Mouse (Mus musculus) gastrocnemius, adult 2 months (tissue): ENCODE measurements around the gene Cyp2d11. TPM values are rescaled to one million over a fixed set of nuclear protein-coding genes. Genes with fewer than 3 reads are reported as not detected.
A peak's percentile ranks its signal among the peaks of the same experiment; 100 is the strongest.
"Not testable (repeated sequence)": the region's sequence is repeated elsewhere in the genome, so short reads cannot be mapped to it uniquely, and the experiment has no call there.

ENCODE experiments used
- DNase-seq: peaks from one replicate; pipeline ENCODE4 v3.0.0; 2022
- H3K27ac ChIP-seq: fragments of 200-600 bp; 2 replicates; pipeline ENCODE4 v1.8.1; 2022; ENCODE audit warnings: mild to moderate bottlenecking
- H3K4me3 ChIP-seq: fragments of 200-600 bp; 2 replicates; pipeline ENCODE4 v1.8.1; 2022; ENCODE audit warnings: mild to moderate bottlenecking, moderate library complexity
- CTCF ChIP-seq: fragments of 200-600 bp; IDR thresholded peaks from 2 replicates; pipeline ENCODE4 v1.8.1; 2022; ENCODE audit warnings: antibody characterized with exemption, mild to moderate bottlenecking, moderate library complexity
- intact Hi-C: fragments of 180-260 bp; cut with DNase I; formaldehyde crosslinking; loops from one replicate; pipeline ENCODE4 v1.15.1; 2025
- total RNA-seq, 2 experiments: library from RNA; stranded (reverse); gene quantifications; 2 replicates each; pipeline ENCODE4 v1.2.3; 2021

Gene Cyp2d11
- total RNA-seq, 2 experiments from 2014 or later: not detected

DNA sequence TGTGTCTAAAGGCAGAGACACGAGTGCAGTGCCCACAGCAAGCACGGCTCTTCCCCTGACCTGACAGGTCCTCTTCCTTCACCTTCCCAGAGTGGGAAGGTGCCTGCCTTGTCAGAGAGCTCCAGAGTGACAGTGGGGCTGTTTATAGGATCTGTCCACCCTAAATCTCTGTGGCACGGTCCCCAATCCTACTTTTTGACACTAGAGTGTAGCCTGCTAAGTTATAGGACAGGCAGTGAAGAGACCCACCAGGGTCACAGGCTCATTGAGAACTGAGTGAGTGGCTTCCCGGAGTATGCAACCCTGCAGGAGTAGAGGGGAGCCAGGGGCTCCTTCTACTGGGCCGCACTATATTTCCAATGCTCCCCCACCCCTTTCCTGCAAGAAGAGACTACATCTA, 16.1 kb downstream of the Cyp2d11 start:
- DNase-seq: no peak
- TF ChIP-seq CTCF: no peak
- H3K27ac ChIP-seq: peak overlapping the region; percentile 96
- intact Hi-C loops: no loop called here
- H3K4me3 ChIP-seq: peak overlapping the region; percentile 88

DNA sequence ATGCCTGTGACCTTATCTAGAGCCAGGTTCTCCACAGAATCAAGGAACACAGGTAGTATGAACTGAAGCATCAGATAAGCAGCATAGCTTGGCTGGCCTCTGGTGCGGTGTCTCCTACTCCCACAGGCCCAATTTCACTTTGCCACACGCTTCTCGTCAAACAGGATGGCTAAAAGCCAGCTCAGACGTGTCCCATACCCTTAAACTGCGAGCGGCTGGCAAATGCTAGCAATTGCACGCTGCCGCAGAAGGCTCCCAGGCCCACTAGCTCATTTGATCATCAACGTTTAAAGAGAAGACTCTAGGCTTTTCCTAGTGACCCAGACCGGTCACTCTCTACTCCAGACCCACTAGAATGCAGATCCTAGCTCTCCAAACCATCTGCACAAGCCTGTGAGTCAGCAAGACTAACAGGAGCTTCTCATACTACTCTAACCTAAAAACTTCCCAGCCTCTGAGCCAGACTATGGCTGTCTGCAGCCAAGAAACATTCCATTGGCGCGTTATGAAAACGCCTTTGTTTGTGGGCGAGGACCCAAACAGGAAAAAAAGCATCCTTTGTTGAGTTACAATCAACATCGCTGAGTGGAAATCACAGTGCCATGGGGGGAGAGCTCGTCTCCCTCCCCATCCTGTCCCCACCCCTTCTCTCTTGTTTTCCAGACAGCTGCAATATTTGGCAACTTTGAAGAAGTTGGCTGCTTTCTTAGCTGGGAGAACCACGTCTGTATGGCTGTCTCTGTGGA, 17.3 kb downstream of the Cyp2d11 start:
- intact Hi-C loops: no loop called here
- TF ChIP-seq CTCF: no peak
- peak; percentile 75 for DNase-seq
- Histone ChIP-seq H3K4me3 (peak overlapping the region; percentile 88), H3K27ac (peak overlapping the region; percentile 96)

DNA sequence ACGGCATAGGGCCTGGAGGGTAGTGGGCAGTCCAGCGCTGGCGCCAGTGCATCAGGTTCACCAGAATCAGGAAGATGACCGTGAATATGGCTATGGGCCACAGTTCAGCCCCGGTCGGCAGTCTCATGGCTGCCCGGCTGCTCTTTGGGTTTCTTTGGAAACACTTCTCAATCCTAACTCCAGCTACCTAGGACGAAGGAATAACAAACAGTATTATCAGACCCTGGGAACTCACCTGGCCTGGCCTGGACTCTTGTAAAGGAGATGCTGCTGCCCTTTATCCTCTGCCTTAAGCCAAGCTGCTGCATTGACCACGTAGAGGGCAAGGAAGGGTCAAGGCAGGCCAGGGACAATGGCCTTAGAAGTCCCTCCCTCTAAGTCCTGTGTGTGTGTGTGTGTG, 18.0 kb downstream of the Cyp2d11 start:
- H3K4me3 ChIP-seq: peak overlapping the region; percentile 55
- no peak for TF ChIP-seq CTCF
- intact Hi-C loops: no loop called here
- H3K27ac ChIP-seq: peak overlapping the region; percentile 96
- no peak for DNase-seq

DNA sequence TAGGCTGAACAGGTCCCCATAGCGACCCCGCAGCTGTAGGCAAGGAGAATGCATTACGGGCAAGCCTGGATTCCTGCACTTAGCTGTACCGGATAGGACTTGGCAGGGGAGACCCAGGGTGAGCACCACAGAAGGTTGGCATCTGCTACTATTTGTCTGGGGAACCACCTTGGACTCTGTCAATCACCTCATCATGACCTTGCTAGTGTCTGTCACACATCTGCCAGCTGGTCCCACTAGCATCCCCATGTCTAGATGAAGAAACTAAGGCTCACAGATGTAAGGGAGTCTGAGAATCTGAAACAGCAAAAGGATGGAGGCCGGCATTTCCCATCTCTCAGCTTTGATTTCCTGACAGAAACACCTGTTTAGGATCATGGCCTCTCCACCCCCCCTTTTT, 19.4 kb downstream of the Cyp2d11 start:
- Histone ChIP-seq H3K27ac (peak overlapping the region; percentile 24; the same call in 1 of the 2 replicates), H3K4me3 (no peak overlapping the region)
- no peak for DNase-seq
- TF ChIP-seq CTCF: no peak
- intact Hi-C loops: no loop called here

GRCm38 (mm10) chr15:82372991-82373390, 20.8 kb downstream of the Cyp2d11 start:
- intact Hi-C loops: no loop called here
- H3K27ac ChIP-seq: no peak overlapping the region
- H3K4me3 ChIP-seq: no peak overlapping the region
- DNase-seq: no peak
- no peak for TF ChIP-seq CTCF

DNA sequence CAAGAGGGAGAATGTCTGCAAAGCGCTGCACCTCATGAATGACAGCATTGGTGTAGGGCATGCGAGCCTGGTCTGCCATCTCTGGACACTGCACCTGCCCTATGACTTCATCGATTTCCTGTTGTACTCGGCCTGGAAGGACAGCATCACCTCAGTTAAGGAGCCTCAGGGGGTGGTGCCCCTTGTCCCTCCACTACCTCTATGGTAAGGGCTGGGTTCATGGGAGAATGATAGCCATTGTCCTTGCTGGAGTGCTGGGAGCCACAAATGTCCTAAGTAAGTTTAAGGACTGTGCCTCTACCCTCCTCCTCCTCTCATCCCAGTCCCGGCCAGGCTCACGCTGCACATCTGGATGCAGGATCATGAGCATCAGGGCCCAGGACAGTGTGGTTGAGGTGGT, 21.4 kb downstream of the Cyp2d11 start:
- intact Hi-C loops: no loop called here
- H3K27ac ChIP-seq: no peak overlapping the region
- no peak for TF ChIP-seq CTCF
- H3K4me3 ChIP-seq: no peak overlapping the region
- DNase-seq: no peak

DNA sequence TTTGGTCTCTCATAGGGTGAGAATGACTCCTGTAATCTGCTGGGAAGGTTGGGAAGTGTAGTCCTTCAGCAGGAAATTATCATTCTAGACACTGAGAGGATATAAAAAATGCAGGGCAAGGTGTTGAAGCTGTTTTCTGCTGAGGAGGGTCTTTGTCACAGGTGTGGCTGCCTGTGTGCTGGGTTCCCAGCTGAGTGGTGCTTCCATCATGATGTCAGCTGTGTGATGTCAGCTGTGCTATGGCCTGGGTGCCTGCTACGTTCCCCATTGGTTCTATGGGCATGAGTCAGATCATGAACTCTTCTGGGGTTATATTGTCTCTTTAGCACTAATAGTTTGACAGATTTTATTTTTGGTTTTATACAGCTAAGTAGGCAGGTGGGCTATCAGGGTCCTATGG, 25.0 kb downstream of the Cyp2d11 start:
- DNase-seq: no peak
- no peak for TF ChIP-seq CTCF
- no peak overlapping the region for H3K4me3 ChIP-seq
- intact Hi-C loops: no loop called here
- no peak overlapping the region for H3K27ac ChIP-seq

GRCm38 (mm10) chr15:82368146-82368545, 25.7 kb downstream of the Cyp2d11 start:
- intact Hi-C loops: no loop called here

DNA sequence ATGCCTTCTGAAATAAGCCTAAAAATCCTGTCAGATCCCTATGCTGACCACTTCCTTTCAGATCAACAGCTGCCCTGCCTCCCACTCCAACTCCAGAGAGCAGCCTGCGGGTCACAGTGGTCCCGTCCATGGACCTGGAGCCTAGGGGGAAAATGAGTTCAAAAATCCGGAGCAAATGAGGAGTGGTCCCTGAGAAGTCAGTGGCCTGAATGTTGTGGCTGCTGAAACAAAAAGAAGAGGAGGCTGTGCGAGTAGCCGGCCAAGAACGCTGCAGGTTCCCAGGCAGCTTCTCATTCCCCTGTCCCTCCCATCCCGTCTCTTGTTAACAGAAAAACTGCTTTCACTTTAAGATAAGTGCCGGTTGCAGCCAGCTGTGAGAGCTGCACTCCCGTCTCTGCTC, 29.3 kb downstream of the Cyp2d11 start:
- Histone ChIP-seq H3K27ac (peak overlapping the region; percentile 68), H3K4me3 (peak overlapping the region; percentile 58)
- intact Hi-C loops, DNase-seq: not testable (repeated sequence)

More at GRCm38 (mm10) chr15:82368146-82368545, 25.7 kb downstream of the Cyp2d11 start:
- no peak for TF ChIP-seq CTCF
- Histone ChIP-seq H3K4me3 (no peak overlapping the region), H3K27ac (no peak overlapping the region)
- no peak for DNase-seq

- intact Hi-C loops, H3K27ac ChIP-seq, H3K4me3 ChIP-seq, DNase-seq: not testable (repeated sequence)
Observed at GRCm38 (mm10) chr15:82363801-82364200, 30.0 kb downstream of the Cyp2d11 start.

GRCm38 (mm10) chr15:82362234-82362633, 31.6 kb downstream of the Cyp2d11 start:
- no peak overlapping the region for H3K4me3 ChIP-seq
- H3K27ac ChIP-seq: peak overlapping the region; percentile 94
- no peak for DNase-seq
- intact Hi-C loops: no loop called here
- TF ChIP-seq CTCF: no peak

- intact Hi-C loops: no loop called here
- Histone ChIP-seq H3K27ac (peak overlapping the region; percentile 94), H3K4me3 (peak overlapping the region; percentile 28)
- peak; percentile 83 for DNase-seq
- TF ChIP-seq CTCF: peak; percentile 53
Observed at GRCm38 (mm10) chr15:82361459-82362018, 32.3 kb downstream of the Cyp2d11 start.

DNA sequence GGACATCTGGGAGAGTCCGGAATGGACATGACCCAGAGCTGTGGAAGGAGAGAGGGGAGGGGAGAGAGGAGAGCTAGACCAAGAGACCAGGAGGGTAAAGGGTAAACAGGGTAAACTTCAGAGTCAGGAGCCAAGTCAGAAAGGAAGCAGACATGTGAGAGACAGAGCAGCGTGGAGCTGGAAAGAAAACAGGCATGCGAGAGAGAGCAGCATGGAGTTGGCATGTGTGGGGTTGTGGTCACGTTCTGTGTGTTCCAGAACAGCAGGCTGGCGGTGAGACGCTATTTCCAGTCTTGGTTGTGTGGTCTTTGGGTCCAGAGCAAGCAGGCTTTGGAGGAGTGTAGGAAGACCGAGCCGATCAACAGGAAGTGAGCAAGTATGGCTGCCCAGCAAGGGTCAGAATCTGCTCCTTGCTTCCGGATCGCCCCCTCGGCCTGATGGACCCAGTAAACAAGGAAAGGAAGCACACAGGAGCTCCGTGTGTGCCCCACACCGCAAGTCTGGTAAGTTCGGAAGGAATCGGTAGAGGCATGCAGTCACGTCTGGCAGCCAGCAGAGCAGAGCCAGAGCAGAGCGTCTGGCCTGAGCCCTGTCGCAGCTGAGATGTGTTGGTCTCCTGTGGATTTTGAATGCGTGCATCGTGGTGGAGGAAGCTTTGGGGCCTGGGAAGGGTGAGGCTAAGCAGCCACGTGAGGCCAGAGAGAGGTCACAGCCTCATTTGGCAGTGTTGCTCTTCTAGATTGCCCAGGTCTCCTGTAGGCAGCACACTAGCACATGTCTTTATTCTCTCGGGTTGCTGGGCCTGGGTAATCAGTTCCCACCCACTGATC, 35.2 kb downstream of the Cyp2d11 start:
- no peak for TF ChIP-seq CTCF
- H3K4me3 ChIP-seq: peak overlapping the region; percentile 46
- peak overlapping the region; percentile 82 for H3K27ac ChIP-seq
- intact Hi-C loops: no loop called here
- DNase-seq: peak; percentile 49
